Mouse (Mus musculus): ENCODE data around the gene Rasgrf2.

- TF ChIP-seq EP300 (IDR thresholded peaks at IDR 0.05; ENCODE audit: low read depth in 1 of 2, low read length in 2 of 2) (no peak), E2F4 (IDR thresholded peaks at IDR 0.05; ENCODE audit: borderline replicate concordance, low read depth, low read length) (no peak), USF1 (IDR thresholded peaks at IDR 0.05; ENCODE audit: low read depth, low read length) (no peak), CTCF (IDR thresholded peaks at IDR 0.05 in 2 of 3, conservative IDR thresholded peaks at IDR 0.05 in 1 of 3; ENCODE audit: control insufficient read depth in 1 of 3, insufficient read depth in 1 of 3, low read depth in 2 of 3, low read length in 3 of 3, poor library complexity in 1 of 3, severe bottlenecking in 1 of 3) (no peak), CHD2 (IDR thresholded peaks at IDR 0.05; ENCODE audit: low read length) (no peak), KAT2A (conservative IDR thresholded peaks at IDR 0.05; ENCODE audit: low read depth, low read length) (no peak)
Observed at GRCm38 (mm10) chr13:92068651-92069050, 62.8 kb downstream of the Rasgrf2 start.
